Mouse (Mus musculus) forebrain, embryonic 15.5 days (tissue): ENCODE results near the gene Stard13. TPM values are rescaled to one million over a fixed set of nuclear protein-coding genes. Genes with fewer than 3 reads are reported as not detected.

Experiments used
- ATAC-seq: fragments of 200-750 bp; cut with Nextera tagmentation; replicated peaks from 2 replicates; pipeline ENCODE4 v1.8.0; 2017; ENCODE audit warnings: mild to moderate bottlenecking, moderate TSS enrichment, moderate library complexity
- H3K27ac ChIP-seq: fragments of 300-500 bp; sonication (generic); replicated peaks from 2 replicates; pipeline ENCODE4 v1.5.1; 2015; ENCODE audit warnings: mild to moderate bottlenecking, inconsistent platforms
- H3K27me3 ChIP-seq: fragments of 300-500 bp; sonication (generic); 2 replicates; pipeline ENCODE4 v1.6.1; 2015; ENCODE audit warnings: inconsistent platforms
- H3K36me3 ChIP-seq: fragments of 300-500 bp; sonication (generic); 2 replicates; pipeline ENCODE4 v1.6.1; 2015; ENCODE audit warnings: mild to moderate bottlenecking, inconsistent platforms
- H3K4me1 ChIP-seq: fragments of 300-500 bp; sonication (generic); 2 replicates; pipeline ENCODE4 v1.6.1; 2015; ENCODE audit warnings: inconsistent platforms
- H3K4me2 ChIP-seq: fragments of 300-500 bp; sonication (generic); replicated peaks from 2 replicates; pipeline ENCODE4 v1.6.1; 2015; ENCODE audit warnings: mild to moderate bottlenecking, inconsistent platforms
- H3K4me3 ChIP-seq: fragments of 300-500 bp; sonication (generic); 2 replicates; pipeline ENCODE4 v1.5.1; 2015; ENCODE audit warnings: mild to moderate bottlenecking, inconsistent platforms
- H3K9ac ChIP-seq: fragments of 300-500 bp; sonication (generic); replicated peaks from 2 replicates; pipeline ENCODE4 v1.6.1; 2015; ENCODE audit warnings: mild to moderate bottlenecking, inconsistent platforms
- H3K9me3 ChIP-seq: fragments of 300-500 bp; sonication (generic); 2 replicates; pipeline ENCODE4 v1.6.1; 2016; ENCODE audit warnings: inconsistent platforms
- whole genome bisulfite sequencing: fragments of 180-500 bp; shearing (Covaris S2); methylation state at CpG from one replicate; pipeline ENCODE4 v1.1.7; 2015; ENCODE audit warnings: mixed read lengths; 5-methylcytosine and 5-hydroxymethylcytosine counted together
- polyA plus RNA-seq: library from polyadenylated mRNA; unstranded; fragments of >200 nt; fragmentation: Nextera tagmentation; extraction: Ambion mirVana; gene quantifications from 2 replicates; pipeline ENCODE4 v1.2.1, GENCODE M21; 2015

Gene Stard13
- polyA plus RNA-seq, 1 experiment from 2014 or later: 4.0 TPM

DNA sequence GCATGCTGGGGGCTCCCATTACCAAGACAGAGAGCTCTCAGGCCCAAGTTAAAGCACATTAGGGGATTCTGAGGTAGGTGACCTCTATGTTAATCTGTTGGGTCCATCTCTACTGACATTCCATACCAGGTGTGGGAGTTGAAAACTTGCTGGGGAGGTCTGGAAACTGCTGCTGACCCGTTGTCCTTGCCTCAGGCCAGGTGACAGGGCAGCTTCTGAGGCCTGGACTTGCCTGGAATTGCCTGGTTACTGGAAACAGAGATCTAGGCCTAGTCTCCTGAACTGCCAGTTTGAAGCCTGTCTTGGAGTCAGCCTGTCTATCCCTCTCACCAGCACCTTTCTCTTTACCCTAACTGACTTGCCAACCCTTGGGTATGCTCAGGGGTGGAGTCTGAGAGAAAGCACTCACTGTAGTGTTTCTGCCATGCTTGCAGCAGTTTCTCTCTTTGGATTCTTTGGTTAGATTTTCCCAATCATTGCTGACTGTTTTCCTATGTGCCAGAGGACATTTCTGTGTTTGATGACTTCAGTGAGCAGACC lies 229.3 kb downstream of the Stard13 start:
- H3K9ac ChIP-seq: no peak overlapping the region
- WGBS: 77% methylated on average over 1 of the region's 1 CpGs
- no peak for ATAC-seq
- no peaks in the 10 kb centered on the region for H3K9me3 ChIP-seq
- no peaks in the 10 kb centered on the region for H3K27me3 ChIP-seq
- H3K4me1 ChIP-seq: no peaks in the 10 kb centered on the region
- H3K4me3 ChIP-seq: no peak overlapping the region
- H3K36me3 ChIP-seq: no peaks in the 10 kb centered on the region
- no peak overlapping the region for H3K27ac ChIP-seq
- H3K4me2 ChIP-seq: no peak overlapping the region

DNA sequence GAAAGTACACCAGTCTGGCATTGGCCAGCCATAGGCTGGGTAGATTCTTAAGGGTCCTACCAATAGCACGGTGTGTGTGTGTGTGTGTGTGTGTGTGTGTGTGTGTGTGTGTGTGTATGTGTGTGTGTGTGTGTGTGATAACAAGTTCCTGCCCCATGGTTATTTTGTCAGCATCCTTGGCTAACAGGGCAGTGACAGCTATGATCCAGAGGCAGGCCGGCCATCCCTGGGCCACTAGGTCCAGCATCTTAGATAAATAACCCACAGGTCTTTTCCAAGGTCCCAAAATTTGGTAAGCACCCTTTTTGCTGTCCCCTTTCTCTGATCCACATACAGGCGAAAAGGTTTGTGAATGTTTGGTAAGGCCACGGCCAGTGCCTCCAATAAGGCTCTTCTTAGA lies 231.6 kb downstream of the Stard13 start:
- no peaks in the 10 kb centered on the region for H3K4me1 ChIP-seq
- no peak overlapping the region for H3K4me2 ChIP-seq
- no peak for ATAC-seq
- no peak overlapping the region for H3K9ac ChIP-seq
- H3K27ac ChIP-seq: no peak overlapping the region
- H3K27me3 ChIP-seq: no peaks in the 10 kb centered on the region
- 95% methylated on average over 4 of the region's 4 CpGs for WGBS
- H3K9me3 ChIP-seq: no peaks in the 10 kb centered on the region
- H3K36me3 ChIP-seq: no peaks in the 10 kb centered on the region
- no peak overlapping the region for H3K4me3 ChIP-seq

DNA sequence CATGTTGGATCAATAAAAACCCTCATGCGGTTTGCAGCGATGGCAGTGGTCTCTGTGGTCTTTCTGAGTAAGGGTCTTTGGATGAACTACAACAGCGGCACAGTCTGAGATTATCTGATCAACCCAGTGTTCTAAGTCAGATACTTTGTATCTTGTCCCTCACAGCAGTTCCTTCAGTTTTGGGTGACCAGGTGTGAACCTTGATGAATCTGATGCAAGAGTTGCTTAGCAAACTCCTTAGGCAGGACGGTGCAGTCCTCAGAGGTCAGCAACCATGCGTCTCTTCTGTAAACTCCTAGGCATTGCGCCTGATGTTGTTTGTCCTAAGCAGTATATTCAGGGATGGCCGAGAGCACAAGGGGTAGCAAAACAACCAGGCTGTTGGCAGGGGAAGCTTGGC lies 232.5 kb downstream of the Stard13 start:
- WGBS: 91% methylated on average over 7 of the region's 7 CpGs
- no peak overlapping the region for H3K4me3 ChIP-seq
- no peaks in the 10 kb centered on the region for H3K27me3 ChIP-seq
- H3K4me1 ChIP-seq: no peaks in the 10 kb centered on the region
- no peaks in the 10 kb centered on the region for H3K9me3 ChIP-seq
- no peaks in the 10 kb centered on the region for H3K36me3 ChIP-seq
- ATAC-seq: no peak
- H3K9ac ChIP-seq: no peak overlapping the region
- H3K4me2 ChIP-seq: no peak overlapping the region
- H3K27ac ChIP-seq: no peak overlapping the region

DNA sequence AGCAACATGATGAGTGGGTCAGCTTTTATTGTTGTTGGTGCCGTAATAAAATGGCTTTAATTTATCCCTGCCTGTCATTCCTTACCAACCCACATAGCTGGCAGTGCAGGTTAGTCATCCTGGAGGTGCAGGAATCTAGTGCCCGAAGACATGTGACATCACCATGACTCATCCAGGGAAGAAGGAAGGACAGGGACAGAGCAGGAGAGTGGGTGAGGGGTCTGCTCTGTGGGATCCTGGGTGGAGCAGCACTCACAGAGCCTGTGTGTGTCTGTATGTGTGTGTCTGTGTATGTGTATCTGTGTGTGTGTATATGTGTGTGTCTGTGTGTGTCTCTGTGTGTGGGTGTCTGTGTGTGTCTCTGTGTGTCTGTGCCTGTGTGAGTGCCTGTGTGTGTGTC lies 237.1 kb downstream of the Stard13 start:
- Histone ChIP-seq H3K4me3 (no peak overlapping the region), H3K9me3 (no peaks in the 10 kb centered on the region), H3K36me3 (no peaks in the 10 kb centered on the region), H3K27ac (no peak overlapping the region), H3K4me2 (no peak overlapping the region), H3K9ac (no peak overlapping the region), H3K27me3 (no peaks in the 10 kb centered on the region), H3K4me1 (no peaks in the 10 kb centered on the region)
- WGBS: 79% methylated on average over 2 of the region's 2 CpGs
- ATAC-seq: no peak

DNA sequence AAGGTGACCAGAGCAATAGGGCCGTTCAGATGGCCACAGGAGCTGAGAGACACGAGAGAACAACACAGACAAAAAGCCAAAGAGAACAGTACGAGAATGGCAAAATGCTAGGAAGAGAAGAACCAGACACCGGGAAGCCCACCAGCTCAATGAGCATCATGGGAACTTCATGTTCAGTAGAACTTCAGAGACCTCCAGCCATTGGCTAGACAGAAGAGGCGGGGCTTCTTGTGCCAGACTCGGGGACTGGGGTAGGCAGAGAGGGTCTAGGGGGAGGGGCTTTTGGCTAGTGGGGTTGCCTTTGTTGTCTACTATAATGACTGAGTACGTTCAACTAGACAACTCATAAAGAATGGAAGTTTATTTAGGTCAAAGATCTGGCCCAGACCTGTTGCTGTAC lies 239.5 kb downstream of the Stard13 start:
- no peaks in the 10 kb centered on the region for H3K9me3 ChIP-seq
- no peak overlapping the region for H3K9ac ChIP-seq
- H3K27ac ChIP-seq: no peak overlapping the region
- no peak overlapping the region for H3K4me2 ChIP-seq
- H3K27me3 ChIP-seq: no peaks in the 10 kb centered on the region
- WGBS: 89% methylated on average over 7 of the region's 7 CpGs
- no peak for ATAC-seq
- no peak overlapping the region for H3K4me3 ChIP-seq
- no peaks in the 10 kb centered on the region for H3K36me3 ChIP-seq
- no peaks in the 10 kb centered on the region for H3K4me1 ChIP-seq

Other genes with a start within 250 kb of the Stard13 start
- gene Gm42906, start 194.3 kb upstream of the Stard13 start, polyA plus RNA-seq: not detected in 2 replicates